Mouse (Mus musculus) testis, adult 2 months (tissue): Measurements from ENCODE around the gene Zfp513. TPM values are rescaled to one million over a fixed set of nuclear protein-coding genes. Genes with fewer than 3 reads are reported as not detected.

Experiments used
- H3K27ac ChIP-seq: fragments of 200-500 bp; 2 replicates; pipeline ENCODE4 v1.5.1; 2012; ENCODE audit warnings: low read depth, low read length; ENCODE audit not compliant: control insufficient read depth, insufficient read depth
- H3K27me3 ChIP-seq: fragments of 200-500 bp; 2 replicates; pipeline ENCODE4 v1.6.1; 2012; ENCODE audit warnings: mild to moderate bottlenecking, low read length, moderate library complexity; ENCODE audit not compliant: control insufficient read depth, insufficient read depth
- H3K36me3 ChIP-seq: fragments of 200-500 bp; 2 replicates; pipeline ENCODE4 v1.6.1; 2012; ENCODE audit warnings: mild to moderate bottlenecking, low read length; ENCODE audit not compliant: control insufficient read depth, insufficient read depth
- H3K4me1 ChIP-seq: fragments of 200-500 bp; 2 replicates; pipeline ENCODE4 v1.6.1; 2012; ENCODE audit warnings: low read length; ENCODE audit not compliant: control insufficient read depth, insufficient read depth
- H3K4me3 ChIP-seq: fragments of 200-500 bp; 2 replicates; pipeline ENCODE4 v1.5.1; 2012; ENCODE audit warnings: low read depth, mild to moderate bottlenecking, low read length, moderate library complexity, mixed read lengths; ENCODE audit not compliant: control insufficient read depth
- CTCF ChIP-seq: fragments of 200-500 bp; IDR thresholded peaks from 2 replicates; pipeline ENCODE4 v1.5.1; 2012; ENCODE audit warnings: low read depth, mild to moderate bottlenecking, inconsistent platforms, low read length, moderate library complexity; ENCODE audit not compliant: control insufficient read depth, insufficient read depth, insufficient replicate concordance
- POLR2A ChIP-seq: fragments of 200-500 bp; IDR thresholded peaks from 2 replicates; pipeline ENCODE4 v1.6.1; 2012; ENCODE audit warnings: low read depth, mild to moderate bottlenecking, inconsistent platforms, low read length, moderate library complexity; ENCODE audit not compliant: control insufficient read depth
- polyA plus RNA-seq: library from polyadenylated mRNA; depleted of rRNA; stranded (reverse); fragments of >200 nt; gene quantifications from 2 replicates; pipeline ENCODE4 v1.2.3, GENCODE M21; 2012

The Zfp513 gene
- polyA plus RNA-seq, 1 experiment = 53.2 TPM

DNA sequence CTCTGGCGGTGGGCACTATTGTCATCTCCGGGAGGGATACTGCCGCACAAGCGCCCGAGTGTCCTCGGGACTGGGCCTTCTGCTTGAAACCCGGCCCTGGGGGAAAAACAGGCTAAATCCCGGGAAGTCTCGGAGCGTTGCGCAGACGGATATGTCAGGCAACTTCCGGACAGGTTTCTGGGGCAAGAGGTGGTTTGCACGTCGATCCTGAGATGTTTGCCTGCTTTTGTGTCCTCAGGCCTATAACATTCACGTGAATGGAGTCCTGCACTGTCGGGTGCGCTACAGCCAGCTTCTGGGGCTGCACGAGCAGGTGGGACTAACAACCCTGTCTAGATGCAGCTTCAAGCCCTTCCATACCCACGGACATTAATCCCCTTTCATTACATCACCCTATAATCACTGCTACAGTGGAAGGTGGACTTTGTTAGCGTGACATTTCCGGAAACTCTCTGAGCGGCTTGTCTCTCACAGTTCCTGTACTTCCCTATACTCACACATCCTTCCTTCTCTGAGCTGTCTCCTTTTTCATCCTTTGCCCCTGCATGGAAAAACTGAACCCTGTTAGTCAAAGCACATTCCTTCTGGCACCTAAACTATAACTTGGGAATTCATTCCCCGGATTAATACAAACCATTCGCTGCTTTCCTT lies 8.3 kb downstream of the Zfp513 start:
- peaks cover 6% of the 10 kb centered on the region for H3K4me1 ChIP-seq
- H3K27ac ChIP-seq = peak overlapping the region; percentile 77
- H3K36me3 ChIP-seq = no peaks in the 10 kb centered on the region; the same call in none of the 2 replicates
- H3K27me3 ChIP-seq = no peaks in the 10 kb centered on the region
- peak overlapping the region; percentile 93 for H3K4me3 ChIP-seq
- TF ChIP-seq CTCF (no peak), POLR2A (no peak)

DNA sequence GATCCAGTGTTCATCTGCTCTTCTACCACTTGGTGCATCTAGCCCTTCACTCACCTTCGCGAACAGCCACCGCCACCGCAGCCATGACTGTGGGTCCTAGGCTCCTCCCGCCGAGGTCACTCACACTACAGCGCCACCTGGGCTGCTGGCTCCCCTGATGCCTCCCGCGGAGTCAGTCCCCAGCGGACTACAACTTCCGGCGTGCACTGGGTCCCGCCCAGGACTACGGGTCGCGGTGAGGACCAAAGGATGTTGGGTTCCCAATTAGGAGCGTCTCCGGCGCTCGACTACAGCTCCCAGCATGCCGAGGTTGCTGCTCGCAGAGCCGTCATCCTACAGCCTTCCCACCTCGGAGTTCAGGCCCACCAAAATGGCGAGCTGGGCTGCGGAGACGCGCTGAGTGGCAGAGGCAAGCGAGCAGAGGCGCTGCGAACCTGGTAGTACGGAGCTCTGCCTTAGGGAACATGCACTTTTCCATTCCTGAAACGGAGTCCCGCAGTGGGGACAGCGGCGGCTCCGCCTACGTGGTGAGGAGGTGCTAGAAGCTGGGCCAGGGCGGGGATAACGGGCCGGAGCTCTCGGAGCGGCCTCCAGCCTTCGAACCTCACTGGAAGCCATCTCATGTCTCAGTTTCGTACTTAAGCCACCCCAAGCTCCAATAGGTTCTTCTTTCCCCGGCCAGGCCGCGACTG lies 9.0 kb downstream of the Zfp513 start, which contains the start of the genes Snx17 and Eif2b4:
TSS of gene Snx17 (plus strand) at position 289 of the 692 bp plus-strand sequence.
TSS of gene Eif2b4 (minus strand) at position 492 of the 692 bp plus-strand sequence.
- peak within 1 kb of the TSS; percentile 93 for H3K4me3 ChIP-seq
- H3K36me3 ChIP-seq = no peaks in the 10 kb centered on the region; the same call in none of the 2 replicates
- TF ChIP-seq POLR2A (peak; percentile 83), CTCF (0 out of 2 replicates have a peak, but pooled peaks have one; percentile 13)
- peaks cover 6% of the 10 kb centered on the region for H3K4me1 ChIP-seq
- peak within 1 kb of the TSS; percentile 77 for H3K27ac ChIP-seq
- H3K27me3 ChIP-seq = no peaks in the 10 kb centered on the region

DNA sequence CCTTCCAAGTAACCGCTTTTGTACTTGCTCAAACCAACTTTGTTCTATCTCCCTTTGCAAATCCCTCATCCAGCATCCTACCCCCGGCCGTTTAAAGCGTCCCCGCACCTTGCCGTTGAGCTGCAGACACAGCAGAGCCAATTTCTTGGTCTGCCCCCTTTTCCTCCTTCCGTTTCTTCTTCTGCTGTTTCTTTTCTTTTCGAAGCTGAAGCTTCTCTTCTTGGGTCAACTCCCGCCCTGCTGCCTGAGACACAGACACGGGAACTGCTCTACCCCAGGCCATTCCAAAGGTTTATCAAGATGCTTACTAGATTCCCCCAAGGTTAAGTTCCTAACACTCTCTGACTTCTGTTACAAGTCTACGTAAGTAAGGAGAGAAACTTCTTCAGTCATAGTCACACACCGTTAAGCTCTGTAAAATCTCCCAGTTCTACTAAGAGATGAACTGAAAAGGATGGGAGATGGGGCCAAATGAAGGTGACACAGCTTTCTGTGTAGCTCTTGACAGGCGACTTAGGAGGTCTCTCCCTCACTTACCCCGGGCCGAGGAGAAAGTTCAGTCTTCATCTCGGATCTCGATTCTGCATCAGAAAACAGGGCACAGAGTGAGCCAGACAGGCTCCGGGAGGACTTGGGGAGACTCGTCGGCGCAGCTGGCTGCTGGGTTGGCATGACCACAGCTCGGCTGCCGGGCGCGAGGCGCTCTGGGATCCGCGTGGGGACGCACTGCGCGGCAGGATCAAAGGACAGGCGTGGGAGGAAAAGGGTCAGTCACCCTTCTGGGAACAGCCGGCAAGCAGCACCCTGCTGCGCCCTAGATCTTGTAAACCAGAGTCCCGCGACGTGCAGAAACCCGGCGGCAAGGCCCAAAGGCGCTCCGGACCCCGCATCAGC lies 9.8 kb downstream of the Zfp513 start:
- Histone ChIP-seq H3K27me3 (no peaks in the 10 kb centered on the region), H3K27ac (peak overlapping the region; percentile 67), H3K4me1 (peaks cover 6% of the 10 kb centered on the region), H3K4me3 (peak overlapping the region; percentile 93), H3K36me3 (no peaks in the 10 kb centered on the region; the same call in none of the 2 replicates)
- TF ChIP-seq POLR2A = no peak
- TF ChIP-seq CTCF = no peak

DNA sequence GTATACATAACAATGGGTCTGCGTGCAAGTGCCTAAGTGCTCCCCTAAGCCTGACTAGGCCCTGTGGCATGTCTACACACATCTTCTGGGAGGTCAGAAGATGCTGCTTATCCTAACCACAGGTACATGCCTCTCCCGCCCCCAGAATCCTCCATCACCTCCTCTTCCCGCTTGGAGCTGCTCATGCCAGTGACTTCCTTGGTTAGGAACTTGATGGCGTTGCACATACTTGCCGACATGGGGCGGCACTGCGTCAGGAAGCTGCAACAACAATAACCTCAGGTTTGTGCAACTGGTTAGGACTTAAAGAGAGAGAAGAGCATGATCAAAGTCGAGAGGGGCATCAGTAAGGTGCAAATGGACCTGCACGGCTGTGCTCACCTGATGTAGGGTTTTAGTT lies 11.9 kb downstream of the Zfp513 start:
- H3K4me1 ChIP-seq = peaks cover 6% of the 10 kb centered on the region
- H3K4me3 ChIP-seq = no peak overlapping the region
- H3K36me3 ChIP-seq = no peaks in the 10 kb centered on the region; the same call in 1 of the 2 replicates
- H3K27ac ChIP-seq = no peak overlapping the region
- no peaks in the 10 kb centered on the region for H3K27me3 ChIP-seq
- TF ChIP-seq CTCF = no peak
- TF ChIP-seq POLR2A = no peak

- Histone ChIP-seq H3K27me3 (no peaks in the 10 kb centered on the region), H3K27ac (no peak overlapping the region), H3K4me3 (no peak overlapping the region), H3K4me1 (peaks cover 3% of the 10 kb centered on the region; the same call in 1 of the 2 replicates), H3K36me3 (no peaks in the 10 kb centered on the region; the same call in 1 of the 2 replicates)
- TF ChIP-seq POLR2A (no peak), CTCF (no peak)
Measured at GRCm38 (mm10) chr5:31188223-31188840, 13.8 kb downstream of the Zfp513 start.

GRCm38 (mm10) chr5:31183678-31184077 lies 18.4 kb downstream of the Zfp513 start:
- Histone ChIP-seq H3K4me3 (no peak overlapping the region), H3K27ac (no peak overlapping the region), H3K27me3 (no peaks in the 10 kb centered on the region), H3K36me3 (no peaks in the 10 kb centered on the region), H3K4me1 (no peaks in the 10 kb centered on the region)
- no peak for TF ChIP-seq CTCF
- TF ChIP-seq POLR2A = no peak
